Mouse (Mus musculus) hindbrain, embryonic 11.5 days (tissue): ENCODE results near the gene Txndc8. TPM values are rescaled to one million over a fixed set of nuclear protein-coding genes. Genes with fewer than 3 reads are reported as not detected.
A peak's percentile ranks its signal among the peaks of the same experiment; 100 is the strongest.

Experiments used
- ATAC-seq: fragments of 200-750 bp; cut with Nextera tagmentation; 2 replicates; pipeline ENCODE4 v1.8.0; 2017; ENCODE audit warnings: mild to moderate bottlenecking, moderate TSS enrichment, moderate library complexity; ENCODE audit not compliant: low FRiP score
- DNase-seq: peaks from one replicate; pipeline ENCODE4 v3.0.0-alpha.2; 2015; ENCODE audit warnings: low spot score
- H3K27ac ChIP-seq: fragments of 300-500 bp; sonication (generic); 2 replicates; pipeline ENCODE4 v1.5.1; 2014; ENCODE audit warnings: mild to moderate bottlenecking, low read depth, low read length
- H3K27me3 ChIP-seq: fragments of 300-500 bp; sonication (generic); 2 replicates; pipeline ENCODE4 v1.6.1; 2014; ENCODE audit warnings: mild to moderate bottlenecking, low read length, moderate library complexity, mixed read lengths; ENCODE audit not compliant: control insufficient read depth, insufficient read depth
- H3K36me3 ChIP-seq: fragments of 300-500 bp; sonication (generic); 2 replicates; pipeline ENCODE4 v1.6.1; 2014; ENCODE audit warnings: mild to moderate bottlenecking, low read length, moderate library complexity, mixed read lengths; ENCODE audit not compliant: control insufficient read depth, insufficient read depth
- H3K4me1 ChIP-seq: fragments of 300-500 bp; sonication (generic); replicated peaks from 2 replicates; pipeline ENCODE4 v1.6.1; 2014; ENCODE audit warnings: low read length, mixed read lengths; ENCODE audit not compliant: control insufficient read depth, insufficient read depth
- H3K4me2 ChIP-seq: fragments of 300-500 bp; sonication (generic); replicated peaks from 2 replicates; pipeline ENCODE4 v1.6.1; 2014; ENCODE audit warnings: mild to moderate bottlenecking, low read depth, low read length
- H3K4me3 ChIP-seq: fragments of 300-500 bp; sonication (generic); 2 replicates; pipeline ENCODE4 v1.5.1; 2014; ENCODE audit warnings: low read depth, low read length
- H3K9ac ChIP-seq: fragments of 300-500 bp; sonication (generic); 2 replicates; pipeline ENCODE4 v1.6.1; 2014; ENCODE audit warnings: low read depth, low read length
- H3K9me3 ChIP-seq: fragments of 300-500 bp; sonication (generic); 2 replicates; pipeline ENCODE4 v1.6.1; 2016; ENCODE audit warnings: low read length; ENCODE audit not compliant: control insufficient read depth
- WGBS: fragments of 180-500 bp; shearing (Covaris S2); extraction: QIAGEN DNeasy Blood & Tissue Kit; methylation state at CpG from one replicate; pipeline ENCODE4 v1.1.7; 2014; 5-methylcytosine and 5-hydroxymethylcytosine counted together
- polyA plus RNA-seq: library from polyadenylated mRNA; unstranded; fragments of >200 nt; fragmentation: Nextera tagmentation; extraction: Ambion mirVana; gene quantifications from 2 replicates; pipeline ENCODE4 v1.2.1, GENCODE M21; 2014

The Txndc8 gene
- polyA plus RNA-seq, 1 experiment from 2014 or later, result not detected

DNA sequence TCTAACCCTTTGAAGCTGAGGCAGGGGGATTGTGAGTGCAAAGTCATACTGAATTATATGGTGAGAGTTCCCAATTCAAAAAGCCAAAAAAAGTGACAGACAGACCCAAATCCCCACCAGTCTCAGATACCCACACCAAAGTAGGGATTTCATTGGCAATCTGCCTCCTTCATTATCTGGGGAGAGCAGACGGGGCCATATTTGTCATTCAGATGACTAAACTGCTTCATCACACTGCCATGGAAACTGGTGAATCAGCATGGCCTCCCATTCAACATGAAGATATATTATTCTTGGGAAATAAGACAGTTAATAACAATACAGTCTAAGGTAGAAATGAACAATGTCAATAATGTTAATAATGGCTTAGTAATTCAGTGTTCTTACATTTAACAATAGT is 44.8 kb downstream of the Txndc8 start:
- WGBS, result 47% methylated on average over 1 of the region's 1 CpGs
- DNase-seq, result no peak
- H3K27ac ChIP-seq, result no peak overlapping the region

DNA sequence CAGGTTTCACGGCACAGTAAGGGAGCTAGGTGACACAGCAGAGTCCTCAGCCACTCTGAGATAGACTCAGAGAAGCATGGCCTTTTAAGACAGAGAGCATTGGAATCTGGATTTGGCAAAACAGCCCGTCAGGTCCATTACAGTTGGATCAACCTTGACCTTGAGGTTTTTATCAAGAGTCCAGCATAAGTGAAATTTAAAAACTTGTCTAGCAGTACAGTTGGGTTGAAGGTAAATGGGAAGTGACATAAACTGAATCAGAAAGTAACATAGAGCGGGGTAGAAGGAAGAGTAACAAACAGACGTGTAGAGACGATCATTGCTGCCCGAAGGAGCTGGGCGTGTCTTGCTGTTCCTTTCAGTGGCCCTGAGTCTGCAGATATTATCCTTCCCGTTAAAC is 49.9 kb downstream of the Txndc8 start:
- ATAC-seq, result no peak
- no peaks in the 10 kb centered on the region for H3K27me3 ChIP-seq
- H3K36me3 ChIP-seq, result no peaks in the 10 kb centered on the region
- H3K27ac ChIP-seq, result no peak overlapping the region
- WGBS, result 92% methylated on average over 8 of the region's 8 CpGs
- no peak overlapping the region for H3K9ac ChIP-seq
- no peak overlapping the region for H3K4me3 ChIP-seq
- H3K4me1 ChIP-seq, result 0 out of 2 replicates have a peak, but pooled peaks cover 3% of the 10 kb centered on the region
- no peak for DNase-seq
- no peak overlapping the region for H3K4me2 ChIP-seq
- no peaks in the 10 kb centered on the region for H3K9me3 ChIP-seq

More for the DNA sequence above, 44.8 kb downstream of the Txndc8 start:
- Histone ChIP-seq H3K4me1 (no peaks in the 10 kb centered on the region), H3K4me3 (no peak overlapping the region), H3K9me3 (no peaks in the 10 kb centered on the region), H3K27me3 (no peaks in the 10 kb centered on the region), H3K9ac (no peak overlapping the region), H3K36me3 (no peaks in the 10 kb centered on the region), H3K4me2 (no peak overlapping the region)
- no peak for ATAC-seq

DNA sequence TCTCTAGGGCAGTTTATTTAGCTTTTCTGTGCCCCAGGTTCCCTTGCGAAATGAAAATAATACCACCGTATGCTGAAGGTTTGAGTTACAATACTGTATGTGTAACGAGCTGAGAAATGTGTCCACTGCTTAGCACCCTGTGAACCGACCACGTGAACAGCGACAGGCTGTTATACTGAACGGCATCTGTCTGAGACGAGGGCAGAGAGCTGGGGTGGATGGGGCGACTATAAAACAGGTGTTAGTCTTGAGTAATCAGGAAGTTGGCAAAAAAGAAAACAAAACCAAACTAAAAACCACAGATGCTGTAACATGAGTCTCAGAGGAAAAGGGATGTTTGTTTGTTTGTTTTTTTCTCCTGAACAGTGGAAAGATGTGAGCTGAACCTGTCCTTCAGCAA is 50.8 kb downstream of the Txndc8 start:
- Histone ChIP-seq H3K36me3 (no peaks in the 10 kb centered on the region), H3K4me1 (0 out of 2 replicates have a peak, but pooled peaks cover 3% of the 10 kb centered on the region), H3K4me2 (no peak overlapping the region), H3K9me3 (no peaks in the 10 kb centered on the region), H3K27me3 (no peaks in the 10 kb centered on the region), H3K9ac (no peak overlapping the region), H3K27ac (no peak overlapping the region), H3K4me3 (no peak overlapping the region)
- DNase-seq (no peak), ATAC-seq (no peak)
- 73% methylated on average over 9 of the region's 9 CpGs for WGBS

DNA sequence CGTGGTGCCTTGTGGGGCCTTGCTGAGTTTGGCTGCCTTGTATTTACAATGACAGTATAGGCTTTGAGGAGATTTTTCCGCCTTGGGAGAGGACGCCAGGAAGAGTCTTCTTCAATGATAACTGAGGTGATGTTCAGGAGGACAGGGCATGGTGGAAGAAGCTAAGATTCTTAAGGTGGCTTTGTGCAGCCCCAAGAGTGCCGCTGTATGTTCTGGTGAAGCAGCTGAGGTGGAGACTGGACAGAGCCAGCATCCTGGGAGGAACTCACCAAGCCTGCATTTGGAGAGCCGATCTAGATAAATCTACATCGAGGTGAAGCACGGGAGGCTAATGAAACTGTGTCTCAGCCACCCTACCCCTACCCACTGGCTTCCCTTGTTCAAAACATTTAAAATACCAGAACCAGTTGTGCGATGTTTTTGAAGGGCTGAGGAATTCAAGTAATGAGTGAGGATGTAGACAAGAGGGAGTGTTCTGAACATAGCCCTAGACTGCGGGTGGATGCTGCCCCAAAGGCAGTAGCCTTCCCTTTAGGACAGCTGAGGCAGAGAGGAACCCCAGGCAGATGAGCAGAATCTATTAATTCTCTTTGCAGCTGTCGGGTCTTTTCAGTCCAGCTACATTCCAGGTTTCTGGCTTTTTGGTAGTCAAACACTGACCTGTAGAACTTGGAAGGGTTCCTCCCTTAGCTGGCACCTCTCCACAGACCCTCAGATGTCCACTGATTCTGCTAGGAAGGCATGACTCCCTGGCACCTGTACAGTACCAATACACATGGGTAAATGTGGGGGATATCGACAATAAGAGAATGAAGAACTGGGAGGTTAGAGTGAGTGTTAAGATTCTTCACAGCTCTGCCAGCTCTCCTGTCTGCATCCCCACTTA is 51.5 kb downstream of the Txndc8 start:
- Histone ChIP-seq H3K9ac (peak overlapping the region; percentile 59), H3K4me3 (peak overlapping the region; percentile 62), H3K36me3 (no peaks in the 10 kb centered on the region), H3K4me1 (0 out of 2 replicates have a peak, but pooled peaks cover 3% of the 10 kb centered on the region), H3K27ac (peak overlapping the region; percentile 82; the same call in 1 of the 2 replicates), H3K4me2 (peak overlapping the region; percentile 64), H3K27me3 (no peaks in the 10 kb centered on the region), H3K9me3 (no peaks in the 10 kb centered on the region)
- DNase-seq (no peak), ATAC-seq (no peak)
- WGBS, result 52% methylated on average over 11 of the region's 11 CpGs

DNA sequence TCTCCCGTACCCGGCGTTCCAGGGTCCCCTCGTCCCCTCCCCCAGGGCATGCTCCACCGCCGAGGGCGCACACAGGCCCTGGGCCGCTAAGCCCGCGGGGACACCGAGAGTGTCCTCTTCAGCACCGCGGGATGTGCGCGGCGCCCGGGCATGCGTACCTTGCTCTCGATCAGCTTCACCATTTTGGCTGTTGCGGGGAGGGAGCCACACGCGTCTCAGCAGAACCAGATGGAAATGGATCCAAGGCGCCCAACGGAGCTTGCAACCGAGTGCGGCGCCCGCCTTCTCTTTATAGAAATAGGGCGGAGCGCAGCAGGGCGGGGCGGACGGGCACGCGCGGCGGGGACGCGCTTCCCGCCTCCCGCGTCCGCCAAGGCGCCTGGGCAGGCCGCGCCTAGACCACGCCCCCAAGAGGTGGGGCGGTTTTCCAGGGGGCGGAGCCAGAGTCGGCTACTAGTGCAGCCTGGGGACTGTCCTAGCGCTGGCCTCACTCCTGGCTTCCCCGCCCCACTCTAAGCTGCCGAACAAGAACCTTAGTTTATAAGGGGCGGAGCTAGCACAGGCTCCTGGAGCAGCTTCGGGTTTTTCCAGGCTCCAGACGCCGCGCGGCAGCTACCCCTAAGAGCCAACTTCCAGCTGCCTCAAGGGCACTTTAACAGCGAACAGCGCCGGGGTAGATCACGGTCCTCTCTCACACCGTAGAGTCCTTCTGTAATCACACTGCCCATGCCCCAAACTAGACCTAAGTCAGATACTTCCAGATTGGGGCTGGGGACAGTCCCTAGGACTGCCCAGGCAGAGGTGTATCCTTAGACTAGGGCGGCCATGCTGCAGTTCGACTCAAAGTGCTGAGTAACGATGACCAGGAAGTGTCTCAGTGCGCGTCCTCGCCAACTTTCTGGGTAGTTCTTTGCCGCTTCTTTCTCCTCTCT is 52.6 kb downstream of the Txndc8 start, which contains the start of gene Txn1:
Gene Txn1, minus strand, starts transcription at position 383 of the 932 bp plus-strand sequence.
- DNase-seq, result peak; percentile 100
- H3K4me2 ChIP-seq, result peak within 1 kb of the TSS; percentile 64
- peak; percentile 98 for ATAC-seq
- H3K9me3 ChIP-seq, result no peaks in the 10 kb centered on the region
- H3K4me1 ChIP-seq, result 0 out of 2 replicates have a peak, but pooled peaks cover 3% of the 10 kb centered on the region
- H3K9ac ChIP-seq, result peak within 1 kb of the TSS; percentile 76
- peak within 1 kb of the TSS; percentile 82 for H3K27ac ChIP-seq
- H3K36me3 ChIP-seq, result peaks cover 2% of the 10 kb centered on the region; the same call in 1 of the 2 replicates
- peak within 1 kb of the TSS; percentile 62 for H3K4me3 ChIP-seq
- WGBS, result under 1% methylated on average over 71 of the region's 71 CpGs
- H3K27me3 ChIP-seq, result no peaks in the 10 kb centered on the region

DNA sequence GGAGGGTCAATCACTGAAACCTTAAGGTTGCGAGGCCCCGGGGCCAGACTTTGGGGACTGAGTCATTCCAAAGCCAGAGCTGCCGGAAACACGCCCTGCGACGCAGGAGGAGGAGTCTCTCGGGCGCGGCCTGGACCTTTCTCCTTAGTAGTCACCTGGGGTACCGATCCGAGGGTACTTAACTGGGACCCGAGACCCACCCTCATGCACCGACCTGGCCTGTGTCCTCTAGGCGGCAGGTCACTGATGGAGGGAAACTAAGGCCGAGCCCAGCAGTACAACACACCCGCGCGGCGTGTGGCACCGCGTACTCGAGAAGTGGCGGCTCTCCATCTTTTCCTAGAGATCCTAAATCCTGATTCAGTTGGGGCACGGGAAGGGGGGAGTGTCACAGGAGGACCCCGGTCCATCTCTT is 53.4 kb downstream of the Txndc8 start:
- 0% methylated on average over 25 of the region's 25 CpGs for WGBS
- ATAC-seq (peak; percentile 39), DNase-seq (peak; percentile 70)
- Histone ChIP-seq H3K36me3 (peaks cover 6% of the 10 kb centered on the region; the same call in 1 of the 2 replicates), H3K4me1 (0 out of 2 replicates have a peak, but pooled peaks cover 3% of the 10 kb centered on the region), H3K27ac (peak overlapping the region; percentile 82; the same call in 1 of the 2 replicates), H3K4me2 (peak overlapping the region; percentile 64), H3K4me3 (peak overlapping the region; percentile 62), H3K9ac (peak overlapping the region; percentile 76), H3K9me3 (no peaks in the 10 kb centered on the region), H3K27me3 (no peaks in the 10 kb centered on the region)

DNA sequence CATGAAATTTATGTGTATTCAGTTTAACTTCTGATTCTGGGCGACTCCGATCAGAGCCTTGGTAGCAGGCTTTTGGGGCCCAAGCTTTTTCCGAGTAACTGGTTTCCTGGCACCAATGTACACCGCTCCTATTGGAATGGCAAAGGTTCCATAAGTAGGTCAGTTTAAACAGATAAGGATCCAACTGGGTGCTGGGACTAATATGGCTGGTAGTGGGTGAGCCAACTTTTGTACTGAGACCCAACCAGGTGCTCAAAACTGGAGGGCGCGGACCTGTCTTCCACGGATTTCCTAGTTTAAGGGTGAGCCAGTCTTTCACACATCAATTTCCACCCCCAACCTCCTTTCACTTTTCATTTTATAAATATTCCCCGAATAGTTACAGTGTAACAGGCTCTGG is 53.9 kb downstream of the Txndc8 start:
- peaks cover 6% of the 10 kb centered on the region; the same call in 1 of the 2 replicates for H3K36me3 ChIP-seq
- H3K9me3 ChIP-seq, result no peaks in the 10 kb centered on the region
- 0 out of 2 replicates have a peak, but pooled peaks cover 3% of the 10 kb centered on the region for H3K4me1 ChIP-seq
- H3K9ac ChIP-seq, result no peak overlapping the region; the same call in 1 of the 2 replicates
- H3K27me3 ChIP-seq, result no peaks in the 10 kb centered on the region
- peak overlapping the region; percentile 64 for H3K4me2 ChIP-seq
- H3K4me3 ChIP-seq, result peak overlapping the region; percentile 62
- H3K27ac ChIP-seq, result no peak overlapping the region
- DNase-seq (peak; percentile 8), ATAC-seq (no peak)
- 74% methylated on average over 8 of the region's 8 CpGs for WGBS

DNA sequence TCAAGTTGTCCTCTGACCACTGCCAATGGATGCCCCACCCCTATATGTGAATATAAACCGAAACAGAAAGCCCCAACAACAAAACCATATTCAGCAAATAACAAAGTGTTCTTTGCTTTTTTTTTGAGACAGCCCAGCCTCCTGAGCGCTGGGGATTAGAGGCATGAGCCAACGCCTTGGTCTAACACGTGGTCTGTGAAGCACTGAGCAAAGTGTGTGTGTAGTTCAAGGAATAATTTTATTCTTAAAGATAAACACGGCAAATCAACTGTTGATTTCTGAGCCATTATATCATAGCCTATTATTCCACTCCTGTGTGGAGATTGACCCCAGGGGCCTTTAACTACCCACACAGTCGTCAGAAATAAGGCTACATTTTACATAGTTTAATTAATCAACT is 54.3 kb downstream of the Txndc8 start:
- DNase-seq, result no peak
- H3K36me3 ChIP-seq, result peaks cover 6% of the 10 kb centered on the region; the same call in 1 of the 2 replicates
- 82% methylated on average over 6 of the region's 6 CpGs for WGBS
- no peak overlapping the region for H3K4me3 ChIP-seq
- H3K27ac ChIP-seq, result no peak overlapping the region
- no peak for ATAC-seq
- H3K4me1 ChIP-seq, result 0 out of 2 replicates have a peak, but pooled peaks cover 3% of the 10 kb centered on the region
- no peak overlapping the region for H3K9ac ChIP-seq
- no peak overlapping the region for H3K4me2 ChIP-seq
- no peaks in the 10 kb centered on the region for H3K9me3 ChIP-seq
- no peaks in the 10 kb centered on the region for H3K27me3 ChIP-seq
